Mouse (Mus musculus): ENCODE measurements around the gene Prss1.
"Not testable (repeated sequence)": the region's sequence is repeated elsewhere in the genome, so short reads cannot be mapped to it uniquely, and the experiment has no call there.

The Prss1 gene

DNA sequence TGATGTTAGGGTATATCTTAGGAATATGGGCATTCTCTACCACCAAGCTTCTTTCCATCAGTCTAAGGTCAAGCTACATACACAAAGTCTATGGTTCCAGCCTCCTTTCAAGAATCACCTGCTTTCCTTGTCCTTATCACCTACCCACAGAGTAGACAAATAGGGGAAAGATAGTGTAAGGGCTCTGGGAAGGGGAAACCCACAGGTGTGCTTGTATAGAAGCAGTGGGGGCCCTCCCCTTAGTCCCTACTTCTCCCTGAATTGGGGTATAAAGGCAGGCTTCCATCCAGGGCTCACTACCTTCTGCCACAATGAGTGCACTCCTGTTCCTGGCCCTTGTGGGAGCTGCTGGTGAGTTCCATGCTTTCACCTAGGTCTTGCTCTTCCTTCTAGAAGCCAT, at the start of gene Prss1:
Gene Prss1, plus strand, starts transcription at position 301 of the 400 bp plus-strand sequence.
- not testable (repeated sequence) for DNase-seq (ENCODE audit: low read depth in 1 of 2, low spot score in 2 of 2)

DNA sequence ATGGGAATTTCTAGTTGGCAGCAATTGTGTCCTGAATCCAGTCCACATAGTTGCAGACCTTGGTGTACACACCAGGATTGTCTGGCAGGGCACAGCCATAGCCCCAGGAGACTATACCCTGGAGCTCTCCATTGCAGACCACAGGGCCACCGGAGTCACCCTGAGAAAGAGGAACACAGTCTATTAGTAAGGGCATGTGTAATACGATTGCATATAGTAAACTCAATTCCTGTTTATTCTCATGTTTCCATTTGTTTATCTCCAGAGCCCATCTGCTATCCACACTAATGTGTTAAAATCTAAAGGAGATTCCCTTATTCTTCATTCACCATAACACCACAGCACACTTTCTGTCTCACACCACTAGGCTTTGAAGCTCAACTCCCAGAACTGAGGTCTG, 16.5 kb upstream of the Prss1 start:
- DNase-seq (ENCODE audit: low read depth in 1 of 2, low spot score in 2 of 2), result not testable (repeated sequence)

- DNase-seq (ENCODE audit: low read depth in 1 of 2, low spot score in 2 of 2), result not testable (repeated sequence)
Observed at GRCm38 (mm10) chr6:41446045-41446444, 12.7 kb upstream of the Prss1 start, which contains the start of gene Gm10334. Gene Gm10334, minus strand, starts transcription at chr6:41446145.

- DNase-seq (ENCODE audit: low read depth in 1 of 2, low spot score in 2 of 2), result no peak
Observed at GRCm38 (mm10) chr6:41499374-41499773, 40.6 kb downstream of the Prss1 start.

GRCm38 (mm10) chr6:41504915-41505314, 46.2 kb downstream of the Prss1 start:
- no peak for DNase-seq (ENCODE audit: low read depth in 1 of 2, low spot score in 2 of 2)

GRCm38 (mm10) chr6:41505323-41505722, 46.6 kb downstream of the Prss1 start:
- DNase-seq (ENCODE audit: low read depth in 1 of 2, low spot score in 2 of 2), result no peak

Data from monocyte, adult 2 months (primary cell).